Mouse (Mus musculus): ENCODE measurements around the gene Rpap3.

GRCm38 (mm10) chr15:97674423-97674822 is 31.2 kb downstream of the Rpap3 start:
- TF ChIP-seq CTCF (IDR thresholded peaks at IDR 0.05) (no peak), POLR2A (IDR thresholded peaks at IDR 0.05; ENCODE audit: insufficient read depth, low read depth, low read length) (no peak), EP300 (IDR thresholded peaks at IDR 0.05; ENCODE audit: insufficient read depth, low read depth, low read length) (no peak)

Measured in heart, adult 2 months (tissue).